Mouse (Mus musculus): ENCODE data around the gene Plvap. TPM values are rescaled to one million over a fixed set of nuclear protein-coding genes. Genes with fewer than 3 reads are reported as not detected.
A peak's percentile ranks its signal among the peaks of the same experiment; 100 is the strongest.

Plvap gene
- polyA plus RNA-seq, 1 experiment from 2014 or later, result 6.5 TPM

DNA sequence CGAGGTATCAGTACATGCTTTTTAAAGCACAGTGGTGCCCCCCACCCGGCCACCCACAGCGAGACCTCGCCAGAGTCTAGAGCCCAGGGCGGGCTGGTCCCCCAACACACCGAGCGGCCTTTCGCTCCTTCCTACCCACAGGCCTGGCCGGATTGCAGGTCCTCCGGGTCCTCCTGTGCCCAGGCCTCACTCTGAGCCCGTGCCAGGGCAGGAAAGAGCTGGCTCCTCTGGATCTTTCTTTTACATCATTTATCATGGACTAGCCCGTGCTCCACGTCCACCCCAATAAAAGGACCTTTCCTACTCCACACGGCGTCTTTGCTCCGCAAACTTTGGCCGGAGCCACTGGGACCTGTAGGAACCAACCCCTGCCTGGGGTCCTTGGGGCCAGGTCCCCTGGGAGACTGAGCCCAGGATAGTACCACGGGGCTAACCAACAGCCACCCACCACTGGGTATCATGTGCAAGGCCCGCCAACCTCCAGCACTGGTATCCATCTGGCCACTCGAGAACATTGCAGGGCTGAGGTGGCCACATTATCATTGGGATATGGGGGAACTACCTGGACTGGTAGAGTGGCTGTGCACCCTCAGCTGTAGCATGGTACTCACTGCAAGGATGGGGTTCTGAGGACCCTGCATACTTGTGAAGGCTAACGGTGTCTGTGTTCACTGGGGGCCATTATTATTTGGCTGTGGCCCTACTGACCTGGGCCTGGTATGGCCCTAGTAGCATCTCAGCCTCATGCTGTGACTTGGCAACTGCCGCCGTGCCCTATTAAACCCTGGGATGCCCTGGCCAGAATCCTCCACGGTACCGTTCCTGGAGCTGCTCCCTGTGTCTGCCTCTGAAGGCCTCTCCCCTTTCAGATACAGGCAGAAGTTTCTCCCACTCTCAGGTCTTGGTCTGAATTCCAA lies 36.5 kb downstream of the Plvap start:
- H3K4me3 ChIP-seq (ENCODE audit: low read depth, low read length), result no peak overlapping the region
- no peak overlapping the region for H3K4me2 ChIP-seq (ENCODE audit: low read length)

GRCm38 (mm10) chr8:71474344-71474743 lies 37.2 kb downstream of the Plvap start:
- Histone ChIP-seq H3K4me1 (ENCODE audit: control insufficient read depth, insufficient read depth, low read length) (peaks cover 25% of the 10 kb centered on the region), H3K36me3 (ENCODE audit: control insufficient read depth, insufficient read depth, low read length) (peaks cover 32% of the 10 kb centered on the region), H3K27me3 (ENCODE audit: control insufficient read depth, insufficient read depth, low read depth, low read length) (no peaks in the 10 kb centered on the region), H3K9ac (ENCODE audit: low read depth, low read length) (no peak overlapping the region), H3K9me3 (replicated peaks; ENCODE audit: control insufficient read depth, low read length, poor library complexity, severe bottlenecking) (no peaks in the 10 kb centered on the region), H3K4me2 (ENCODE audit: low read length) (no peak overlapping the region), H3K4me3 (ENCODE audit: low read depth, low read length) (no peak overlapping the region), H3K27ac (ENCODE audit: low read length) (no peak overlapping the region)
- WGBS, result 95% methylated on average over 18 of the region's 18 CpGs
- ATAC-seq, result no peak

More for the DNA sequence above, 36.5 kb downstream of the Plvap start:
- H3K4me1 ChIP-seq (ENCODE audit: control insufficient read depth, insufficient read depth, low read length), result peaks cover 21% of the 10 kb centered on the region
- H3K36me3 ChIP-seq (ENCODE audit: control insufficient read depth, insufficient read depth, low read length), result peaks cover 32% of the 10 kb centered on the region
- peak overlapping the region; percentile 91; the same call in 1 of the 2 replicates for H3K27ac ChIP-seq (ENCODE audit: low read length)
- ATAC-seq, result no peak; the same call in 1 of the 2 replicates
- H3K9ac ChIP-seq (ENCODE audit: low read depth, low read length), result 0 out of 2 replicates have a peak overlapping the region, but pooled peaks have one; percentile 12
- H3K27me3 ChIP-seq (ENCODE audit: control insufficient read depth, insufficient read depth, low read depth, low read length), result no peaks in the 10 kb centered on the region
- WGBS, result 89% methylated on average over 25 of the region's 25 CpGs
- H3K9me3 ChIP-seq (replicated peaks; ENCODE audit: control insufficient read depth, low read length, poor library complexity, severe bottlenecking), result no peaks in the 10 kb centered on the region

DNA sequence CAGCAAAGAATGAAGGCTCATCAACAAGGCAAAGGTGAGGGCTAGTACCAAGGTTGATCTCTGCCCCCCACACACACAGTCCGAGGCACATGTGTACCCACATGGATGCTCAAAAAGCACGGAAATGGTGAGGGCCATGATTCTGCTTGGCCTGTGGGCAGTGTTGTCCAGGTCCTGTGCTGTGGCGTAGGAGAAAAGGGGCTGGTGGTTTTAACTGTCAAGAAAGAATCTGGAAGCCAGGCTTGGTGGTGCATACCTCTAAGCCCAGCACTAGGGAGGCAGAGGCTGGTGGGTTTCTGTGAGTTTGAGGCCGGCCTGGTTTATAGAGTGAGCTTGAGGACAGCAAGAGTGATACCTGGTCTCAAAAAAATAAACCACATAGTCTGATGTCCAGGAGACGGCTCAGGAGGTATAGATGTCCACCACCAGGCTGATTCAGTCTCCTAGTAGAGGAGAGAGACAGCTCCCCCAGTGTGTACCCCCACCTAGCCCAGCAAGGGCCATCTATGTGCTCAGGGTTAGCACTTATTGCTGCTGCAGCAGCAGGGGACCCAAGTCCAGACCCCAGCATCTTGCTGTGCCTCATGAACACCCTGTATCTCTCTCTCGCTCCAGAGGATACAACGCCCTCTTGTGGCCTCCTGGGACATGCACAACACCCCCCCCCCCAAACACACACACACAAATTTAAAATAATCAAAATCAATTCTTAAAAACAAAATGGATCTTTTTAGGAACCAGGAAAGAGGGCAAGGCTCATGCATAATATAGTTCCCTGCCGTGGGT lies 38.8 kb downstream of the Plvap start:
- peaks cover 25% of the 10 kb centered on the region for H3K4me1 ChIP-seq (ENCODE audit: control insufficient read depth, insufficient read depth, low read length)
- no peak overlapping the region for H3K27ac ChIP-seq (ENCODE audit: low read length)
- H3K4me3 ChIP-seq (ENCODE audit: low read depth, low read length), result no peak overlapping the region
- no peak overlapping the region for H3K4me2 ChIP-seq (ENCODE audit: low read length)
- H3K9ac ChIP-seq (ENCODE audit: low read depth, low read length), result no peak overlapping the region
- no peaks in the 10 kb centered on the region for H3K27me3 ChIP-seq (ENCODE audit: control insufficient read depth, insufficient read depth, low read depth, low read length)
- no peak for ATAC-seq
- 90% methylated on average over 8 of the region's 8 CpGs for WGBS
- H3K9me3 ChIP-seq (replicated peaks; ENCODE audit: control insufficient read depth, low read length, poor library complexity, severe bottlenecking), result no peaks in the 10 kb centered on the region
- H3K36me3 ChIP-seq (ENCODE audit: control insufficient read depth, insufficient read depth, low read length), result peaks cover 23% of the 10 kb centered on the region

DNA sequence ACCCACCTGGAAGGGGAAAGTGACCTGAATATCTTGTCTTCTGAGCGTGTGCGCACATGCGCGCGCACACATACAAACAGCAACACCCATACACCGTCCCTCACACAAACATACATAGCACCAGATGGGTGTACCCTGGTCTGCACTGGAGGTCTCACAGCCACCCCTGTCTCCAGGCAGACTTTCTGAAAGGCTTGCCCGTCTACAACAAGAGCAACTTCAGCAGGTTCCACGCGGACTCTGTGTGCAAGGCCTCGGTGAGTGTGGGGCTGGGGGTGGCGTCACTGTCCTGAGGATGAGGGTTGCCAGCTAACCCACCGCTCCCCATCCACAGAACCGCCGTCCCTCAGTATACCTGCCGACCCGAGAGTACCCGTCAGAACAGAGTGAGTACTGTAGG lies 39.7 kb downstream of the Plvap start:
- no peak overlapping the region for H3K4me2 ChIP-seq (ENCODE audit: low read length)
- WGBS, result 95% methylated on average over 17 of the region's 17 CpGs
- no peak for ATAC-seq

DNA sequence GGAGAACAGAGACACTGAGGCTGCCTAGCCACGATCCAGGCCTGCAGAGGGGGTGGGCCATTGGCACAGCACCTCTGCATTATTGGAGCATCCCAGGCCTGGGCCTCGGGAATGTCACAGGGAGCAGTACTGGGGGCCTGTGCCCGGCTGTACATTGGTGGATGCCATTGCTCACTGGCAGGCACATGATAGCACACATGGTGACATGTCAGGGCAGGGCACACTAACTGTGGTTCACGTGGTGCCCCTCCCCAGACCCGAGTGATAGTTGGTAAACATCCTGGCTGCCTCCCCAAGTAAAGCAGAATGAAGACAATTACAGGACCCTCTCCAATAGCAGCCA lies 40.7 kb downstream of the Plvap start:
- 88% methylated on average over 5 of the region's 5 CpGs for whole genome bisulfite sequencing
- peaks cover 23% of the 10 kb centered on the region for H3K36me3 ChIP-seq (ENCODE audit: control insufficient read depth, insufficient read depth, low read length)
- peaks cover 15% of the 10 kb centered on the region for H3K4me1 ChIP-seq (ENCODE audit: control insufficient read depth, insufficient read depth, low read length)

More for the DNA sequence above, 39.7 kb downstream of the Plvap start:
- Histone ChIP-seq H3K4me3 (ENCODE audit: low read depth, low read length) (no peak overlapping the region), H3K9ac (ENCODE audit: low read depth, low read length) (no peak overlapping the region), H3K9me3 (replicated peaks; ENCODE audit: control insufficient read depth, low read length, poor library complexity, severe bottlenecking) (no peaks in the 10 kb centered on the region), H3K27ac (ENCODE audit: low read length) (no peak overlapping the region), H3K36me3 (ENCODE audit: control insufficient read depth, insufficient read depth, low read length) (peaks cover 23% of the 10 kb centered on the region), H3K27me3 (ENCODE audit: control insufficient read depth, insufficient read depth, low read depth, low read length) (no peaks in the 10 kb centered on the region), H3K4me1 (ENCODE audit: control insufficient read depth, insufficient read depth, low read length) (peaks cover 18% of the 10 kb centered on the region)

DNA sequence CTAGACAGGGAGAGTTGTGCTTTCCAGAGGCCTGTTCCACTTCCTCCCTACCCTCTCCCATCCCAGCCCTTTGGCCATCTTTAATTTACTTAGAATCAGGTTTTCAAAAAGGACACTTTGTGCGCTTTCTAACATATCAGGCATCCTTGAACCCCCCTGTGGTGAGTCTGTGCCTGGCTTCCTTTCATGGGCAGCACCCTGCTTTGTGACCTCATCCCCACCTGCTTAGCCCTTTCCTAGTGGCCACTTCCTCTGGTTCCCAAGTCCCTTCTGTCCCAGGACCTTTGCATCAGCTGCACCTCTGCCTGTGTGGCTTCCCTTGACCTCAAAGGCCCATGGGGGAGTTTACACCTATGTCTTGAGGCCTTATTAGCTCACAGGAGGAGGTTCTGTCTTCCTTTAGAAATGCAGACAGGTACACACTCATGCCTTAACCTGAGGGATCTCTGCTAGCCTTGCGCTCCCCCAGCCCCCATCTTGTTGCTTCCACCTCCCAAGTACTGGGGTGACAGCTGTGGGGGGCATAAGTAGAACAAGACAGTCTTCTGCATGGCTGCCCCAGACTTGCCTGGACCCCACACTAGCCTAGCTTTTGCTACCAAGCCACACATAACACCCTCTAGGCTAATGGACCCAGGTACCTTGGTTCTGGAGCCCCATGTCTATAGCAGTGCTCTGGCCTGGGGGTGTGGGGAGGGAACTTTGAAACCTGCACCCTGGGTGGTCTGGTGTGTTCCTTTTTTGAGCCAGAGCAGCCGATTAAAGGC lies 41.2 kb downstream of the Plvap start:
- H3K27me3 ChIP-seq (ENCODE audit: control insufficient read depth, insufficient read depth, low read depth, low read length), result no peaks in the 10 kb centered on the region
- H3K36me3 ChIP-seq (ENCODE audit: control insufficient read depth, insufficient read depth, low read length), result peaks cover 23% of the 10 kb centered on the region
- peaks cover 21% of the 10 kb centered on the region for H3K4me1 ChIP-seq (ENCODE audit: control insufficient read depth, insufficient read depth, low read length)
- peak overlapping the region; percentile 81 for H3K4me2 ChIP-seq (ENCODE audit: low read length)
- H3K9ac ChIP-seq (ENCODE audit: low read depth, low read length), result peak overlapping the region; percentile 80
- H3K27ac ChIP-seq (ENCODE audit: low read length), result peak overlapping the region; percentile 88; the same call in 1 of the 2 replicates
- WGBS, result 86% methylated on average over 3 of the region's 3 CpGs
- H3K4me3 ChIP-seq (ENCODE audit: low read depth, low read length), result peak overlapping the region; percentile 72
- ATAC-seq, result no peak
- H3K9me3 ChIP-seq (replicated peaks; ENCODE audit: control insufficient read depth, low read length, poor library complexity, severe bottlenecking), result no peaks in the 10 kb centered on the region

More for the DNA sequence above, 40.7 kb downstream of the Plvap start:
- H3K9me3 ChIP-seq (replicated peaks; ENCODE audit: control insufficient read depth, low read length, poor library complexity, severe bottlenecking), result no peaks in the 10 kb centered on the region
- no peak overlapping the region for H3K9ac ChIP-seq (ENCODE audit: low read depth, low read length)
- H3K27me3 ChIP-seq (ENCODE audit: control insufficient read depth, insufficient read depth, low read depth, low read length), result no peaks in the 10 kb centered on the region
- no peak for ATAC-seq
- no peak overlapping the region; the same call in 1 of the 2 replicates for H3K4me2 ChIP-seq (ENCODE audit: low read length)
- H3K4me3 ChIP-seq (ENCODE audit: low read depth, low read length), result no peak overlapping the region
- no peak overlapping the region for H3K27ac ChIP-seq (ENCODE audit: low read length)

- Histone ChIP-seq H3K9ac (ENCODE audit: low read depth, low read length) (peak overlapping the region; percentile 80), H3K4me3 (ENCODE audit: low read depth, low read length) (peak overlapping the region; percentile 72), H3K9me3 (replicated peaks; ENCODE audit: control insufficient read depth, low read length, poor library complexity, severe bottlenecking) (no peaks in the 10 kb centered on the region), H3K4me2 (ENCODE audit: low read length) (peak overlapping the region; percentile 81), H3K4me1 (ENCODE audit: control insufficient read depth, insufficient read depth, low read length) (peaks cover 22% of the 10 kb centered on the region), H3K27ac (ENCODE audit: low read length) (peak overlapping the region; percentile 88), H3K36me3 (ENCODE audit: control insufficient read depth, insufficient read depth, low read length) (peaks cover 16% of the 10 kb centered on the region), H3K27me3 (ENCODE audit: control insufficient read depth, insufficient read depth, low read depth, low read length) (no peaks in the 10 kb centered on the region)
- WGBS, result 2% methylated on average over 23 of the region's 24 CpGs
- peak; percentile 52 for ATAC-seq
Observed at GRCm38 (mm10) chr8:71469411-71469810, 42.1 kb downstream of the Plvap start.

GRCm38 (mm10) chr8:71468916-71469315 lies 42.6 kb downstream of the Plvap start, which contains the start of gene Dda1:
Gene Dda1 (plus strand): TSS chr8:71469199.
- Histone ChIP-seq H3K36me3 (ENCODE audit: control insufficient read depth, insufficient read depth, low read length) (peaks cover 14% of the 10 kb centered on the region), H3K4me1 (ENCODE audit: control insufficient read depth, insufficient read depth, low read length) (peaks cover 27% of the 10 kb centered on the region), H3K4me3 (ENCODE audit: low read depth, low read length) (peak within 1 kb of the TSS; percentile 72), H3K4me2 (ENCODE audit: low read length) (peak within 1 kb of the TSS; percentile 81), H3K27ac (ENCODE audit: low read length) (peak within 1 kb of the TSS; percentile 88), H3K9ac (ENCODE audit: low read depth, low read length) (peak within 1 kb of the TSS; percentile 80), H3K27me3 (ENCODE audit: control insufficient read depth, insufficient read depth, low read depth, low read length) (no peaks in the 10 kb centered on the region), H3K9me3 (replicated peaks; ENCODE audit: control insufficient read depth, low read length, poor library complexity, severe bottlenecking) (no peaks in the 10 kb centered on the region)
- WGBS, result under 1% methylated on average over 49 of the region's 52 CpGs
- ATAC-seq, result peak; percentile 89

Measured in midbrain, embryonic 16.5 days (tissue).